Mouse (Mus musculus): ENCODE data around the gene Rpl18.

- TF ChIP-seq CTCF (IDR thresholded peaks at IDR 0.05; ENCODE audit: borderline replicate concordance, extremely low read depth, insufficient read depth, insufficient read length) (no peak), POLR2A (IDR thresholded peaks at IDR 0.05; ENCODE audit: borderline replicate concordance, extremely low read depth, insufficient read depth, insufficient read length, poor library complexity, severe bottlenecking) (no peak)
Measured at GRCm38 (mm10) chr7:45677627-45678295, 37.5 kb upstream of the Rpl18 start.

Data from brain, embryonic 14.5 days (tissue).